Mouse (Mus musculus): Measurements from ENCODE around the gene Gm10647. TPM values are rescaled to one million over a fixed set of nuclear protein-coding genes. Genes with fewer than 3 reads are reported as not detected.
A peak's percentile ranks its signal among the peaks of the same experiment; 100 is the strongest.
"Not testable (repeated sequence)": the region's sequence is repeated elsewhere in the genome, so short reads cannot be mapped to it uniquely, and the experiment has no call there.

The Gm10647 gene
- 0.46 and 0.53 TPM in 2 replicates for polyA plus RNA-seq (2015; fragmentation: Nextera tagmentation; extraction: Ambion mirVana)

DNA sequence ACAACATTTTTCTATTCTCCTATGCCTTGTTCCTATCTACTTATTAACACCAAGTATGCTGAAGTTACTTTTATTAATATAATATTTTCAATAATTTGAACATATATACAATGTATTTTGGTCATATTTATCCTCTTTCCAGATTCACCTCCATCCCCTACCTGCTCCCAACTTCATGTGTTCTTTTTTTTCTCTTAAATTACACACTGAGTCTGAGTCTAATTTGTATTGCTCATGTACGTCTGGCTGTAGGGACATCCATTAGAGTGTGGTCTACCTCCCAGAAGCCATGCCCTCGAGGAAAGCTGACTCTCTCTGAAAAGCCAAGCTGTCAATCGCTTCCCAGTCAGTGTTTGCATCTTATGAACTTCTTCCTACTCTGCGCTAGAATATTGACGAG, at the start of gene Gm10647:
TSS of gene Gm10647 (plus strand) at position 301 of the 400 bp plus-strand sequence.
- no peak for ATAC-seq (ENCODE audit: low read depth)
- Histone ChIP-seq H3K4me1 (replicated peaks; ENCODE audit: control insufficient read depth, insufficient read depth, low read length) (peaks cover 4% of the 10 kb centered on the region), H3K36me3 (ENCODE audit: control insufficient read depth, insufficient read depth, low read length) (no peaks in the 10 kb centered on the region), H3K9ac (ENCODE audit: low read length) (peak within 1 kb of the TSS; percentile 75), H3K27me3 (ENCODE audit: control insufficient read depth, insufficient read depth, low read depth, low read length) (no peaks in the 10 kb centered on the region), H3K4me3 (ENCODE audit: low read length) (peak within 1 kb of the TSS; percentile 68), H3K27ac (ENCODE audit: low read length) (peak within 1 kb of the TSS; percentile 97; the same call in 1 of the 2 replicates), H3K9me3 (ENCODE audit: control insufficient read depth, low read length) (no peaks in the 10 kb centered on the region), H3K4me2 (ENCODE audit: low read depth, low read length) (peak within 1 kb of the TSS; percentile 64)
- 66% methylated on average over 5 of the region's 5 CpGs for WGBS

DNA sequence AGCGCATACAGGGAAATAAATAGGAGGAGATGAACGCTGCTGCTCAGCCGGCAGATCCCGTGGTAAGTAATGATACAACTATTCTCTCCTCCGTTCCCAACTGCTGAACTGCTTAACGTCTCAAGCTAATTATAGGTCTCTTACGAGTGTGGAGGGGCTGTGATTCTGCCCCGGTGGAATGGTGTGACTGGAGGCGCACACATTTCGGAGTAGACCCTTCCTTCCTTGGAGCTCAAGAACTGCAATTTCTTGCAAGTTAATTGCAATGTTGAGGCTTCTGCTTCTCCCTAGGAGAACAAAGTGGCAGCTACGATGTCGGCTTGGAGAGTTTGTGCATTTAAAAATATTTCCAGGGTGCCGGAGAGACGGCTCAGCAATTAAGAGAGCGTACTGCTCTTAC, 48.4 kb upstream of the Gm10647 start:
- ATAC-seq (ENCODE audit: low read depth), result no peak
- Histone ChIP-seq H3K4me2 (ENCODE audit: low read depth, low read length) (no peak overlapping the region), H3K9ac (ENCODE audit: low read length) (no peak overlapping the region), H3K9me3 (ENCODE audit: control insufficient read depth, low read length) (no peaks in the 10 kb centered on the region), H3K36me3 (ENCODE audit: control insufficient read depth, insufficient read depth, low read length) (no peaks in the 10 kb centered on the region), H3K27me3 (ENCODE audit: control insufficient read depth, insufficient read depth, low read depth, low read length) (no peaks in the 10 kb centered on the region), H3K4me1 (replicated peaks; ENCODE audit: control insufficient read depth, insufficient read depth, low read length) (no peaks in the 10 kb centered on the region), H3K4me3 (ENCODE audit: low read length) (no peak overlapping the region), H3K27ac (ENCODE audit: low read length) (no peak overlapping the region)
- WGBS, result 87% methylated on average over 15 of the region's 15 CpGs

DNA sequence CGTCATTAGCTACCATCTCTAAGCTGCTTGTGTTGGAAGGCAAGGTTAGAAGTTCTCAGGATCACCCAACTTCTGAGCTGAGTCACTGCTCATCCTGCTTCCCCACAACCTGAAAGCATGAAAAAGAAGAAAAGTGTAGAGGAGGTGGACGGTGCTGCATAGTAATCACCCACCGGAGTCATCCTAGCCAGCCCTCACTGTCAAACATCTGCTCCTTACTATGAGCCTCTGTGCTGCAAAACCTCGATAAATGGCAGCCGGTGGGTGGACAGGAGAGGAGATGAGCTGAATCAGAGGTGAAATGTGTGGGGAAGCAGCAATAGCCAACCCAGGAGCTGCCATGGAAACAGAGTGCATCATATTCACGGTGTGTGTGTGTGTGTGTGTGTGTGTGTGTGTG, 44.0 kb upstream of the Gm10647 start:
- H3K4me3 ChIP-seq (ENCODE audit: low read length), result no peak overlapping the region
- no peaks in the 10 kb centered on the region for H3K27me3 ChIP-seq (ENCODE audit: control insufficient read depth, insufficient read depth, low read depth, low read length)
- H3K4me2 ChIP-seq (ENCODE audit: low read depth, low read length), result no peak overlapping the region
- H3K9me3 ChIP-seq (ENCODE audit: control insufficient read depth, low read length), result no peaks in the 10 kb centered on the region
- H3K36me3 ChIP-seq (ENCODE audit: control insufficient read depth, insufficient read depth, low read length), result no peaks in the 10 kb centered on the region
- no peak overlapping the region for H3K9ac ChIP-seq (ENCODE audit: low read length)
- no peak for ATAC-seq (ENCODE audit: low read depth)
- 81% methylated on average over 6 of the region's 6 CpGs for WGBS
- no peak overlapping the region for H3K27ac ChIP-seq (ENCODE audit: low read length)
- no peaks in the 10 kb centered on the region for H3K4me1 ChIP-seq (replicated peaks; ENCODE audit: control insufficient read depth, insufficient read depth, low read length)

DNA sequence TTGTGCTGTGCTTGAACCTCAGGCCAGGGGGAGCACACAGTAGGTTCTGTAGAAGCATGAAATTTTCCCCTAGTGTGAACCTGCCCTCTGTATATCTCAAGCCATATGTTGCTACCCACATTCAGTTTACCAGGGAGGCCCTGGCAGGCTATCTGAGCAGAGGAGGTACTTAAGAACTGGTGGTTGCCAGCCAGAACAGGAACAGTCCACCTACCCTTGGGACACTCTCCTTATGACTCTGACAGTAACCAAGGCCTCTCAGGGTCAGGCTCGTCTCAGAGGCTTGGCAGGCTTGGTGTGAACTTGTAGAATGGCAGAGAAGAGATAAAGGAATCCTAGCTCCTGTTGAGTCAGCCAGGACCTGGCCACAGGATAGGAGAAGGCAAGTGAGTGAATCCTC, 35.8 kb upstream of the Gm10647 start:
- H3K4me1 ChIP-seq (replicated peaks; ENCODE audit: control insufficient read depth, insufficient read depth, low read length), result no peaks in the 10 kb centered on the region
- no peak overlapping the region for H3K4me3 ChIP-seq (ENCODE audit: low read length)
- no peaks in the 10 kb centered on the region for H3K9me3 ChIP-seq (ENCODE audit: control insufficient read depth, low read length)
- no peaks in the 10 kb centered on the region for H3K27me3 ChIP-seq (ENCODE audit: control insufficient read depth, insufficient read depth, low read depth, low read length)
- H3K4me2 ChIP-seq (ENCODE audit: low read depth, low read length), result no peak overlapping the region
- no peak overlapping the region for H3K9ac ChIP-seq (ENCODE audit: low read length)
- H3K36me3 ChIP-seq (ENCODE audit: control insufficient read depth, insufficient read depth, low read length), result no peaks in the 10 kb centered on the region
- WGBS, result 35% methylated on average over 1 of the region's 1 CpGs
- H3K27ac ChIP-seq (ENCODE audit: low read length), result no peak overlapping the region
- ATAC-seq (ENCODE audit: low read depth), result no peak

DNA sequence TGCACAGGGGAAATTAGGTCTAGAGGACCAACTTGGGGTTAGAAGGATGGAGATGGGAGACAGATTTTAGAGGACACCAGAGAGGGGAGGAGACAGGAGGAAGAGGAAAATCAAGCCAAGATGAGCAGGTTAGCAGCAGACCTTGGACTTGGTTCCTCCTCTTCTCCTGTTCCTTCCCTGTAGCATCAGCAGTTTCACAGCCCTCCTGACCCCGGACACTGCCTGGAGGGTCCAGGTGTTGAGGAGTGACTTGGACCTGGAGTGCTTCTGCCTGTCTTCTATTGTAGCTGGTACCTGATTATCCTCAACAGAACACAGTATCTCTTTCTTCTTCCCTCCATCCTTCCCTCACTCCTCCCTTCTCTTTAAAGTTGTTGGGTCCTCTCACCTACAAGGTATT, 28.1 kb upstream of the Gm10647 start:
- Histone ChIP-seq H3K9me3 (ENCODE audit: control insufficient read depth, low read length) (no peaks in the 10 kb centered on the region), H3K9ac (ENCODE audit: low read length) (no peak overlapping the region), H3K4me1 (replicated peaks; ENCODE audit: control insufficient read depth, insufficient read depth, low read length) (no peaks in the 10 kb centered on the region), H3K4me2 (ENCODE audit: low read depth, low read length) (no peak overlapping the region), H3K4me3 (ENCODE audit: low read length) (no peak overlapping the region), H3K36me3 (ENCODE audit: control insufficient read depth, insufficient read depth, low read length) (no peaks in the 10 kb centered on the region), H3K27ac (ENCODE audit: low read length) (no peak overlapping the region), H3K27me3 (ENCODE audit: control insufficient read depth, insufficient read depth, low read depth, low read length) (no peaks in the 10 kb centered on the region)
- WGBS, result 92% methylated on average over 1 of the region's 1 CpGs
- ATAC-seq (ENCODE audit: low read depth), result no peak

DNA sequence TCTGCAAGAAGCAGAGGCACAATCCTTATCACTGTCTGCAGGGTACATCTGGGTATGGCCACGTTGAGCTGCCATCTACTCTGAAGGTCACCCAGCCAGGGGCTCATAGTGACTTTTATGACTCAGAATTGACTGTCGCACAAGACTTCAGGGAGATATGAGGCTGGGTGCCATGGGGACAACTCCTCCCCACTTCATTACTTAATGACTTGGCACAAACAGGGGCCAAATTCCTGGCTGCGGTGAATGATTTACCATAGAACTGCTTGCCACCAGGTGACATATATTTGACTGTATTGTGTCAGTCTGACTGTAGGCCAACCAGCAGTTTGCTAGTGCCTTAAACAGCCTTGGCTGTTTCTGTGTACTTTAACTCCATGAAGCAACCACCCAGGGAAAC, 27.6 kb upstream of the Gm10647 start:
- Histone ChIP-seq H3K4me2 (ENCODE audit: low read depth, low read length) (no peak overlapping the region), H3K9me3 (ENCODE audit: control insufficient read depth, low read length) (no peaks in the 10 kb centered on the region), H3K27ac (ENCODE audit: low read length) (no peak overlapping the region), H3K4me1 (replicated peaks; ENCODE audit: control insufficient read depth, insufficient read depth, low read length) (no peaks in the 10 kb centered on the region), H3K4me3 (ENCODE audit: low read length) (no peak overlapping the region), H3K9ac (ENCODE audit: low read length) (no peak overlapping the region), H3K27me3 (ENCODE audit: control insufficient read depth, insufficient read depth, low read depth, low read length) (no peaks in the 10 kb centered on the region), H3K36me3 (ENCODE audit: control insufficient read depth, insufficient read depth, low read length) (no peaks in the 10 kb centered on the region)
- WGBS, result 57% methylated on average over 3 of the region's 3 CpGs
- ATAC-seq (ENCODE audit: low read depth), result no peak

DNA sequence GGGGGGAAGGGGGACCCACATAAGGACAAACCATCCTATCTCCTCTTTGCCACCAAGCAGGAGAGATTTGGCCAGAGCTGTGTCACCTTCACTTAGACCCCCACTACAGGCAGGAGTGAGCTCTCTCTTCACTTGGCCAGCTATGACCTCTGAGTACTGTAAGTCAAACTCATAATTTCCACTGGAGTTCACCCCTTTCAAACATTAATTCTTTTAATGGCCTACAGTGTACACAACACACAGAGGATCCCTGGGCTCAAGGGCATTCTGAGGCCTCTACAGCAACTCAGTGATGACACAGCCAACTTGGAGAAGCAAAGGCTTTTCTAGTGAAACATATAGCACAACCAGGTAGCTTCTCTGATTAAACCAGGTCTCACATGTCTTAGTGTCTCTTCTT, 26.1 kb upstream of the Gm10647 start:
- Histone ChIP-seq H3K9me3 (ENCODE audit: control insufficient read depth, low read length) (no peaks in the 10 kb centered on the region), H3K4me1 (replicated peaks; ENCODE audit: control insufficient read depth, insufficient read depth, low read length) (no peaks in the 10 kb centered on the region), H3K9ac (ENCODE audit: low read length) (no peak overlapping the region), H3K27ac (ENCODE audit: low read length) (no peak overlapping the region), H3K4me2 (ENCODE audit: low read depth, low read length) (no peak overlapping the region), H3K4me3 (ENCODE audit: low read length) (no peak overlapping the region), H3K36me3 (ENCODE audit: control insufficient read depth, insufficient read depth, low read length) (no peaks in the 10 kb centered on the region), H3K27me3 (ENCODE audit: control insufficient read depth, insufficient read depth, low read depth, low read length) (no peaks in the 10 kb centered on the region)
- no peak for ATAC-seq (ENCODE audit: low read depth)

DNA sequence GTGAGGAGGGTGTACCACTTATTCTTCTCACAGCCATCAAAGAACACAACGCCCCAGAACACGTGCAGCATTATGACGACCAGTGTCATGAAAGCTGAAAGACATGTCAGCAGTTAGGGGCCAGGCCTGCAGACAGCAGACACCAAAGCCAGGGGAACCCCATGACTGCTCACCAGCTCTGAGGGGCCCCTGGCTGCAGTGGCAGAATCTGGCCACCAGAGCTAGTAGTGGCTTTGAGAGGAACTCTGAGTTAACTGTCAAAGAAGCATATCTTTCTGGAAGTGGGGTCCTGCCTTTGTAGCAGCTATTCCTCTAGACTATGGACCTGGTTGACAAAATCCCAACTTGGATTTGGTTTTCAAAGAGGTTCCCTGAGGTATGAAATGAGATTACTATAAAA, 12.3 kb upstream of the Gm10647 start:
- H3K9ac ChIP-seq (ENCODE audit: low read length); ATAC-seq (ENCODE audit: low read depth); H3K27me3 ChIP-seq (ENCODE audit: control insufficient read depth, insufficient read depth, low read depth, low read length); H3K4me1 ChIP-seq (replicated peaks; ENCODE audit: control insufficient read depth, insufficient read depth, low read length); H3K27ac ChIP-seq (ENCODE audit: low read length); H3K36me3 ChIP-seq (ENCODE audit: control insufficient read depth, insufficient read depth, low read length); H3K4me2 ChIP-seq (ENCODE audit: low read depth, low read length); H3K4me3 ChIP-seq (ENCODE audit: low read length); H3K9me3 ChIP-seq (ENCODE audit: control insufficient read depth, low read length): not testable (repeated sequence)
- WGBS, result no CpG with 5 or more reads among the region's 3 CpGs

DNA sequence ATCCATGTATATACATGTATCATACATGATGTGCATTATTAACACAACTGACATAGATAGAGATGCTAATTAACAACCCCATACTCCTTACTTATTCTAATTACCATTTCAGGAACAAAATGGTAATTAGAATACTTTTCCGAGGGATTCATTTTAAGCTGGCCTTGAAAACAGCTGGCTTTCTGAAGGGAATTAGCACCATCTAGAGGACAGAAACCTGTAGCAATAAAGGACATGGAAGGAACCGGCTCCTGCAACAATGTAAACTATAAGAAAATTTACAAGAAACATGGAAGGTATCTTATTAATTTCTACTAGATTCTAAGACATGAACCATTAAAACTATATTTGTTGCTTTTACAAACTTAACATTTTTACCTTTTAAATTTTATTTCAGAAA, 9.0 kb upstream of the Gm10647 start:
- H3K4me3 ChIP-seq (ENCODE audit: low read length), result no peak overlapping the region
- WGBS, result 13% methylated on average over 2 of the region's 2 CpGs
- no peaks in the 10 kb centered on the region for H3K27me3 ChIP-seq (ENCODE audit: control insufficient read depth, insufficient read depth, low read depth, low read length)
- no peak overlapping the region for H3K27ac ChIP-seq (ENCODE audit: low read length)
- no peak overlapping the region for H3K9ac ChIP-seq (ENCODE audit: low read length)
- no peak for ATAC-seq (ENCODE audit: low read depth)
- no peaks in the 10 kb centered on the region for H3K4me1 ChIP-seq (replicated peaks; ENCODE audit: control insufficient read depth, insufficient read depth, low read length)
- no peaks in the 10 kb centered on the region for H3K9me3 ChIP-seq (ENCODE audit: control insufficient read depth, low read length)
- no peak overlapping the region for H3K4me2 ChIP-seq (ENCODE audit: low read depth, low read length)
- no peaks in the 10 kb centered on the region for H3K36me3 ChIP-seq (ENCODE audit: control insufficient read depth, insufficient read depth, low read length)
